Mouse (Mus musculus): ENCODE results near the gene Snd1. TPM values are rescaled to one million over a fixed set of nuclear protein-coding genes. Genes with fewer than 3 reads are reported as not detected.

The Snd1 gene
- polyA plus RNA-seq, 1 experiment from 2014 or later, result 69.2 TPM

GRCm38 (mm10) chr6:28747025-28747424, 272.1 kb downstream of the Snd1 start:
- DNase-seq (ENCODE audit: low spot score), result no peak

GRCm38 (mm10) chr6:28747931-28748670, 273.2 kb downstream of the Snd1 start:
- DNase-seq (ENCODE audit: low spot score), result no peak

- no peak for DNase-seq (ENCODE audit: low spot score)
These were observed 274.3 kb downstream of the Snd1 start for GRCm38 (mm10) chr6:28749224-28749623.

GRCm38 (mm10) chr6:28751186-28751585, 276.2 kb downstream of the Snd1 start:
- DNase-seq (ENCODE audit: low spot score), result no peak

GRCm38 (mm10) chr6:28753217-28753616, 278.3 kb downstream of the Snd1 start:
- no peak for DNase-seq (ENCODE audit: low spot score)

- DNase-seq (ENCODE audit: low spot score), result no peak
These were observed 278.7 kb downstream of the Snd1 start for GRCm38 (mm10) chr6:28753681-28754080.

GRCm38 (mm10) chr6:28754127-28754898, 279.4 kb downstream of the Snd1 start:
- DNase-seq (ENCODE audit: low spot score), result no peak

GRCm38 (mm10) chr6:28756306-28757018, 281.5 kb downstream of the Snd1 start:
- DNase-seq (ENCODE audit: low spot score), result no peak

- DNase-seq (ENCODE audit: low spot score), result no peak
These were observed 283.4 kb downstream of the Snd1 start for GRCm38 (mm10) chr6:28758293-28758692.

- DNase-seq (ENCODE audit: low spot score), result no peak
These were observed 286.8 kb downstream of the Snd1 start for GRCm38 (mm10) chr6:28761728-28762127.

GRCm38 (mm10) chr6:28762132-28762775, 287.3 kb downstream of the Snd1 start:
- DNase-seq (ENCODE audit: low spot score), result no peak

- no peak for DNase-seq (ENCODE audit: low spot score)
These were observed 291.7 kb downstream of the Snd1 start for GRCm38 (mm10) chr6:28766622-28767021.

GRCm38 (mm10) chr6:28767891-28768481, 293.0 kb downstream of the Snd1 start:
- DNase-seq (ENCODE audit: low spot score), result no peak

GRCm38 (mm10) chr6:28771331-28771730, 296.4 kb downstream of the Snd1 start:
- no peak for DNase-seq (ENCODE audit: low spot score)

GRCm38 (mm10) chr6:28781696-28782095, 306.8 kb downstream of the Snd1 start:
- no peak for DNase-seq (ENCODE audit: low spot score)

GRCm38 (mm10) chr6:28783082-28783647, 308.2 kb downstream of the Snd1 start:
- no peak for DNase-seq (ENCODE audit: low spot score)

- no peak for DNase-seq (ENCODE audit: low spot score)
These were observed 309.0 kb downstream of the Snd1 start for GRCm38 (mm10) chr6:28783953-28784352.

GRCm38 (mm10) chr6:28785770-28786169, 310.8 kb downstream of the Snd1 start:
- no peak for DNase-seq (ENCODE audit: low spot score)

- no peak for DNase-seq (ENCODE audit: low spot score)
These were observed 312.2 kb downstream of the Snd1 start for GRCm38 (mm10) chr6:28787133-28787532.

- DNase-seq (ENCODE audit: low spot score), result no peak
These were observed 314.7 kb downstream of the Snd1 start for GRCm38 (mm10) chr6:28789685-28790084.

- DNase-seq (ENCODE audit: low spot score), result no peak
These were observed 316.2 kb downstream of the Snd1 start for GRCm38 (mm10) chr6:28791183-28791582.
